Mouse (Mus musculus): ENCODE results near the gene Olfr201.
"Not testable (repeated sequence)": the region's sequence is repeated elsewhere in the genome, so short reads cannot be mapped to it uniquely, and the experiment has no call there.

Olfr201 gene

GRCm38 (mm10) chr16:59272532-59272931 lies at the start of gene Olfr201:
TSS of gene Olfr201 (minus strand) at chr16:59272632.
- DNase-seq (ENCODE audit: low spot score in 2 of 2) = not testable (repeated sequence)

GRCm38 (mm10) chr16:59318148-59318547 lies 45.7 kb upstream of the Olfr201 start, which contains the start of gene Olfr204:
TSS of gene Olfr204 (minus strand) at chr16:59318248.
- no peak for DNase-seq (ENCODE audit: low spot score in 2 of 2)

GRCm38 (mm10) chr16:59298581-59298980 lies 26.1 kb upstream of the Olfr201 start, which contains the start of gene Olfr203:
TSS of gene Olfr203 (plus strand) at chr16:59298881.
- no peak for DNase-seq (ENCODE audit: low spot score in 2 of 2)

- not testable (repeated sequence) for DNase-seq (ENCODE audit: low spot score in 2 of 2)
These were observed 15.1 kb upstream of the Olfr201 start for GRCm38 (mm10) chr16:59287576-59287975.

GRCm38 (mm10) chr16:59286693-59287092 lies 14.3 kb upstream of the Olfr201 start, which contains the start of gene Olfr202:
TSS of gene Olfr202 (minus strand) at chr16:59286793.
- DNase-seq (ENCODE audit: low spot score in 2 of 2) = no peak

- no peak for DNase-seq (ENCODE audit: low spot score in 2 of 2)
These were observed 11.0 kb upstream of the Olfr201 start for GRCm38 (mm10) chr16:59283476-59283875.

- peak in 1 of 2 experiments; percentile 10 for DNase-seq (ENCODE audit: low spot score in 2 of 2)
These were observed 8.1 kb upstream of the Olfr201 start for GRCm38 (mm10) chr16:59280542-59280941.

GRCm38 (mm10) chr16:59269097-59269496 lies 3.3 kb downstream of the Olfr201 start:
- not testable (repeated sequence) for DNase-seq (ENCODE audit: low spot score in 2 of 2)

- DNase-seq (ENCODE audit: low spot score in 2 of 2) = no peak
These were observed 22.7 kb downstream of the Olfr201 start for GRCm38 (mm10) chr16:59249684-59250083.

GRCm38 (mm10) chr16:59219667-59220066 lies 52.8 kb downstream of the Olfr201 start, which contains the start of gene Olfr199:
TSS of gene Olfr199 (minus strand) at chr16:59219767.
- not testable (repeated sequence) for DNase-seq (ENCODE audit: low spot score in 2 of 2)

GRCm38 (mm10) chr16:59217861-59218260 lies 54.6 kb downstream of the Olfr201 start:
- DNase-seq (ENCODE audit: low spot score in 2 of 2) = not testable (repeated sequence)
